Mouse (Mus musculus): ENCODE data around the gene Efcab8. TPM values are rescaled to one million over a fixed set of nuclear protein-coding genes. Genes with fewer than 3 reads are reported as not detected.

Gene Efcab8
- under 1 TPM in 1 of 2 experiments, not detected in 1; 0.79 TPM for total RNA-seq (2023)

DNA sequence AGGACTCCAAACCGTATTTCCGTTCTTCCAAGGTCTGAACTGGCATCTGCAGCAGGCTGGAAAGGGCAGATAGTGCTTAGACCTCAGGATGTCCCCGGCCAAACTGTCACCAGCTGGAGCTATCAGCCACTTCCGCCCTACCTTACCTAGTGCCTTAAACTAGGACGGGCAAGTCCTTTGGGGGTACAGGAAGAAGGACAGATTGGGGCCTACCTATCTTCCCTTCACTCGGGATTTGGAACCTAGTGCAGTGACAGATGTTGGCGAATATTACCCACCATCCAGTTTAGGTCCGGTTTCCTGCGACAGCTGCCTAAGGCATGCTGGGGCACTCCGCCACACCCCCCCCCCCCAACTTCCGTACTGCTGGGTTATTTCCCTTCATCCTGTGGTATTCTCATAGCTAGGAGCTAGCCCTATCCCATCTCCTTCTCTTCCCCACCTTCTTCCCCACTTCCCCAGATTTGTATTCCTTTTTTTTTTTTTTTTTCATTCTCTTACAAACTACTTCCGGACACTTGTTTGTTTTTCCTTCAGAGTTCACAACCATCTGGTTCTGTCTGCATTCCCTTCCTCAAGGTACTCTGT, at the start of gene Efcab8:
Gene Efcab8 (plus strand): TSS at position 538 of the 588 bp plus-strand sequence.

DNA sequence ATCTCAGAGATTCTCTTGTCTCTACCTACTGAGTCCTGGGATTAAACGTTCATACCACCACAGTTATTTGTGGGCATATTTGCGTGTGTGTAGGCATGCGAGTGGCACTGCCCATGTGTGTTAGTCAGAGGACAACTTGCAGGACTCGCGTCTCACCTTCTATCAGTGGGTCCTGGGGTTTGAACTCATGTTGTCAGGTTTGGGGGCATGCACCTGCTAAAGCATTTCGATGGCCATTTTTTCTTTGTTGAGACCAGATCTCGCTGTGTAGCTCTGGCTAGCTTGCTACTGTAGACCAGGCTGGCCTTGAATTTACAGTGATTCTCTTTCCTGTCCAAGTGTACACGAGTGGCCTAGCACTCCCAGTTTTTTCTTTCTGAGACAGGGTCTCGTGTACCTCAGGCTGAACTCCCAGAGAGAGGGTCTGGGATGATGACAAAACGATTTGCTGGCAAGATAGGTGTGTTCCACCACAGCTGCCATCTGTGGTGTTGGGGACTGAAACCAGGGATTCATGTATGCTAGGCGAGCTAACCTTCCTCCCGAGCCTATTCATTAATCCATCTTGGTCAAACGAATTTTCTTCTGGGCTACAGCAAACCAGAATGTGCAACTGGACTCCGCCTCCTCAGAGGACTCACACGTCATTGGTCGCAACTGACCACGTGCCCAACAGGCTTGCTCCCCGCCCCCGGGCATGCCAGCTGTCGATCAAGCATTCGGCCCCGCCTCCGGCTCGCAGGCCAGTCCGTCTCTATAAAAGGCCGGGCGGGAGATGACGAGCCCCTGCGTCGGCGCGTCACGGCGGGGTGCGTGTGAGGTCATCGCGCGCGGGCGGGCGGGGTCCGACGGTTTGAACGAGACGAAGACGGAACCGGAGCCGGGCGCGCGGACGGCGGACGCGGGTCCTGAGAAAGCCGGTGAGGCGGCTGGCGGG, 39.0 kb upstream of the Efcab8 start, which contains the start of gene Mapre1:
Gene Mapre1 (plus strand): TSS at position 775 of the 937 bp plus-strand sequence.

DNA sequence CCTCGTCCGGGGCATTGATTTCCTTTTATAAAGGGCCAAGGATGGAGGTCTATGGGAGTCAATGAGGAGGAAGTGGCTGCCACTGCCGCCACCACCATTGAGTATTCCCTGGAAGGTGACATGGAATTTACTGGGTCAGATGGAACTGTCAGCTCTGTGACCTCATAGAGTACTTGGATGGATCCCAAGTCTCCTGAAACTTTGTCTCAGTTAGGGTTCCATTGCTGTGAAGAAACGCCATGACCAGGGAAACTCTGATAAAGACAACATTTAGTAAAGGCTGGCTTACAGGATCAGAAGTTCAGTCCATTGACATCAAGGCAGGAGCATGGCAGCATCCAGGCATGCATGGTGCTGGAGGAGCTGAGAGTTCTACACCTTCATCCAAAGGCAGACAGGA, 91.3 kb downstream of the Efcab8 start, which contains the start of gene Sun5:
Gene Sun5 (minus strand): TSS at position 101 of the 400 bp plus-strand sequence.

DNA sequence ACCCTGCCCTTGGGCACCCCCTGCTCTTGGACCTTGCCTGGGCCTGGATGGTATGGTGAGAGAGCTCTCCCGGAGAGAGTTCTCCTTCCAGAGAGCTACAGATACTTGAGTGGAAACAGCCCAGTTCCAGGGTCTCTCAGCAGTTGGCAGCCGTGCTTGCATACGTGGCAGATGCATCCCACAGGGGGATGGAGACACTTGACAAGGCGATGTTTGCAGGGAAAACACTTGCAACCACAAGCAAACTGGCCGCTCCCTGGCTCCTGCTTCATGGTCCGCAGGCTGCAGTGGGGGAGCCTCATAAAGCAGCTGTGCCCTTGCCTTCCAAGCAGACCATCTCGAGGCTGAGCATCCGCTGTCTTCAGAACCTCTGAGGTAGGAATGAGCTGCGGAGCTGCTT, 95.0 kb downstream of the Efcab8 start, which contains the start of gene Bpifb2:
Gene Bpifb2 (plus strand): TSS at position 301 of the 400 bp plus-strand sequence.

Other genes starting within 250 kb of the Efcab8 start
- 1 to 10 TPM; 1.6 to 2.4 TPM for gene Nol4l, start 250.0 kb upstream of the Efcab8 start, total RNA-seq (2023)
- gene Commd7, start 147.2 kb upstream of the Efcab8 start, total RNA-seq (2023) = 10 to 100 TPM; 26.3 to 26.7 TPM
- gene Dnmt3b, start 130.5 kb upstream of the Efcab8 start, total RNA-seq (2023) = 1 to 10 TPM; 1.6 to 2.3 TPM
- gene Dnmt3c, start 83.3 kb upstream of the Efcab8 start, total RNA-seq (2023) = under 1 TPM in 1 of 2 experiments, not detected in 1; 0.37 TPM
- gene Mapre1, start 38.7 kb upstream of the Efcab8 start, total RNA-seq (2023) = 100 to 1,000 TPM; 116 to 127 TPM
- not detected for gene Sun5, start 91.2 kb downstream of the Efcab8 start, total RNA-seq (2023)
- not detected for gene Bpifb2, start 95.1 kb downstream of the Efcab8 start, total RNA-seq (2023)
- gene Bpifb6, start 120.5 kb downstream of the Efcab8 start, total RNA-seq (2023) = not detected
- gene Bpifb3, start 138.3 kb downstream of the Efcab8 start, total RNA-seq (2023) = not detected
- not detected for gene Bpifb4, start 158.3 kb downstream of the Efcab8 start, total RNA-seq (2023)
- gene Bpifa6, start 195.0 kb downstream of the Efcab8 start, total RNA-seq (2023) = not detected
- gene Bpifa2, start 228.3 kb downstream of the Efcab8 start, total RNA-seq (2023) = not detected